Mouse (Mus musculus) heart, embryonic 16.5 days (tissue): Measurements from ENCODE around the gene Mta2. TPM values are rescaled to one million over a fixed set of nuclear protein-coding genes. Genes with fewer than 3 reads are reported as not detected.
"Not testable (repeated sequence)": the region's sequence is repeated elsewhere in the genome, so short reads cannot be mapped to it uniquely, and the experiment has no call there.

ENCODE experiments used
- ATAC-seq: fragments of 200-750 bp; cut with Nextera tagmentation; replicated peaks from 2 replicates; pipeline ENCODE4 v1.8.0; 2017; ENCODE audit warnings: moderate number of reproducible peaks; ENCODE audit not compliant: insufficient read depth, low FRiP score; ENCODE audit errors: extremely low read depth
- H3K27ac ChIP-seq: fragments of 300-500 bp; sonication (generic); 2 replicates; pipeline ENCODE4 v1.5.1; 2014; ENCODE audit warnings: mild to moderate bottlenecking, low read length, control low read depth, moderate library complexity
- H3K27me3 ChIP-seq: fragments of 300-500 bp; sonication (generic); 2 replicates; pipeline ENCODE4 v1.6.1; 2014; ENCODE audit warnings: low read length, mixed read lengths; ENCODE audit not compliant: control insufficient read depth, insufficient read depth
- H3K36me3 ChIP-seq: fragments of 300-500 bp; sonication (generic); 2 replicates; pipeline ENCODE4 v1.6.1; 2014; ENCODE audit not compliant: control insufficient read depth, insufficient read depth
- H3K4me1 ChIP-seq: fragments of 300-500 bp; sonication (generic); 2 replicates; pipeline ENCODE4 v1.6.1; 2014; ENCODE audit warnings: low read length, mixed read lengths; ENCODE audit not compliant: control insufficient read depth, insufficient read depth
- H3K4me2 ChIP-seq: fragments of 300-500 bp; sonication (generic); 2 replicates; pipeline ENCODE4 v1.6.1; 2014; ENCODE audit warnings: low read depth, mild to moderate bottlenecking, control low read depth, low read length
- H3K4me3 ChIP-seq: fragments of 300-500 bp; sonication (generic); 2 replicates; pipeline ENCODE4 v1.5.1; 2014; ENCODE audit warnings: mild to moderate bottlenecking, control low read depth, low read length
- H3K9ac ChIP-seq: fragments of 300-500 bp; sonication (generic); 2 replicates; pipeline ENCODE4 v1.6.1; 2014; ENCODE audit warnings: low read length, control low read depth
- H3K9me3 ChIP-seq: fragments of 300-500 bp; sonication (generic); replicated peaks from 2 replicates; pipeline ENCODE4 v1.6.1; 2016; ENCODE audit warnings: low read length; ENCODE audit not compliant: control insufficient read depth
- WGBS: fragments of 180-500 bp; shearing (Covaris S2); extraction: QIAGEN DNeasy Blood & Tissue Kit; methylation state at CpG from one replicate; pipeline ENCODE4 v1.1.7; 2014; 5-methylcytosine and 5-hydroxymethylcytosine counted together
- polyA plus RNA-seq: library from polyadenylated mRNA; unstranded; fragments of >200 nt; fragmentation: Nextera tagmentation; extraction: Ambion mirVana; gene quantifications from 2 replicates; pipeline ENCODE4 v1.2.1, GENCODE M21; 2015

The Mta2 gene
- polyA plus RNA-seq, 1 experiment from 2014 or later, result 96.0 TPM

DNA sequence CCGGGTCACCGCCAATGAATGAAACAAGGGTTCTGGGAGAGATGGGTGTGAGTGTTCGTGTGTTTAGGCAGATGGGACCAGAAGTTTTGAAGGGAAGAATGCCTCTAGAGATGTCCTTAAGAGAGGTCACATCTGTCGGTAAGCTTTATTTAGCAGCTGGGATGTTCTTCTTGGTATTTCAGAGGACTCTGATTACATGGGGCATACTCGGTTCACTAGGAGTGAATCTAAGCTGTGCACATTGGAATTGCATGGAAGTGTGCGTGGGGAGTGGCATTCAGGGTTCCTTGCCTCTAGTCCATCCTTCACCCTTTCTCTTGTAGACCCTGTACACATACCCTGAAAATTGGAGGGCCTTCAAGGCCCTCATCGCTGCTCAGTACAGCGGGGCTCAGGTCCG lies 26.2 kb downstream of the Mta2 start:
- H3K27ac ChIP-seq, result peak overlapping the region; percentile 83
- H3K4me3 ChIP-seq, result peak overlapping the region; percentile 68
- peaks cover 63% of the 10 kb centered on the region for H3K36me3 ChIP-seq
- ATAC-seq, result no peak
- no peaks in the 10 kb centered on the region for H3K9me3 ChIP-seq
- no peaks in the 10 kb centered on the region for H3K27me3 ChIP-seq
- peak overlapping the region; percentile 81 for H3K9ac ChIP-seq
- WGBS, result 0% methylated on average over 9 of the region's 9 CpGs
- H3K4me2 ChIP-seq, result peak overlapping the region; percentile 82
- peaks cover 21% of the 10 kb centered on the region for H3K4me1 ChIP-seq

DNA sequence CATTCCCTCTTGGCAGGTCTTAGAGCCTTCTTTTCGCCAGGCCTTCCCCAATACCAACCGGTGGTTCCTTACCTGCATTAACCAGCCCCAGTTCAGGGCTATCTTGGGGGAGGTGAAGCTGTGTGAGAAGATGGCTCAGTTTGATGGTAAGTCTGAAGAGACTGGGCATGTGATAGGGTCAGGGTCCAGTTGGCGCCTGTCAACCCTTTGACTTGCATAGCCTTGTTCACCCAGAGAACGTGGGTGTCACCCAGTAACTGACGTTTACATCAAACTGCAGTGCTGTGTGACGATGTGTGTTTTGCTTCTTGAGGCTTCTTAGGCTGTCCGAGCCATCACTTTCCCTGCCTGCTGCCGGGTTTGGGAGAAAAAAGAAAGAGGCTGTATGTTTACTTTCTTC lies 30.8 kb downstream of the Mta2 start:
- not testable (repeated sequence) for H3K4me2 ChIP-seq, H3K4me3 ChIP-seq, H3K9ac ChIP-seq, H3K9me3 ChIP-seq, ATAC-seq, H3K27me3 ChIP-seq, H3K27ac ChIP-seq
- Histone ChIP-seq H3K36me3 (peaks cover 77% of the 10 kb centered on the region), H3K4me1 (peaks cover 17% of the 10 kb centered on the region)
- 86% methylated on average over 8 of the region's 8 CpGs for WGBS

DNA sequence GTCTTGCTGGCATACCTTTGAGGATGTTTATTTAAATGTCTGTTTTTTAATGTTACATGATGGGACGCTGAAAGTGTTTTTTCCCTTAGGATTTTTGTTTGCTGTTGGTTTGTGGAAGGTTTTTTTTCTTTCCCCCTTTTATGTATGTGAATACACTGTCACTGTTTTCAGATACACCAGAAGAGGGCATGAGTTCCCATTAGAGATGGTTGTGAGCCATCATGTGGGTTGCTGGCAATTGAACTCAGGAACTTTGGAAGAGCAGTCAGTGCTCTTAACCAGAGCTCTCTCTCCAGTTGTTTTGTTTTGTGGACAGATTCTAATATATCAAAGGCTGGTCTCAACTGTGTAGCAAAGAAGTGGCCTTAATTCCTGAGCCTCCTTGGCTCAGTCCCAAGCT lies 33.0 kb downstream of the Mta2 start:
- H3K4me3 ChIP-seq, result no peak overlapping the region
- peaks cover 84% of the 10 kb centered on the region for H3K36me3 ChIP-seq
- H3K27ac ChIP-seq, result no peak overlapping the region
- WGBS, result 95% methylated on average over 1 of the region's 1 CpGs
- no peak overlapping the region for H3K9ac ChIP-seq
- no peaks in the 10 kb centered on the region for H3K27me3 ChIP-seq
- H3K4me2 ChIP-seq, result no peak overlapping the region
- peaks cover 7% of the 10 kb centered on the region for H3K4me1 ChIP-seq
- ATAC-seq, result no peak
- no peaks in the 10 kb centered on the region for H3K9me3 ChIP-seq

DNA sequence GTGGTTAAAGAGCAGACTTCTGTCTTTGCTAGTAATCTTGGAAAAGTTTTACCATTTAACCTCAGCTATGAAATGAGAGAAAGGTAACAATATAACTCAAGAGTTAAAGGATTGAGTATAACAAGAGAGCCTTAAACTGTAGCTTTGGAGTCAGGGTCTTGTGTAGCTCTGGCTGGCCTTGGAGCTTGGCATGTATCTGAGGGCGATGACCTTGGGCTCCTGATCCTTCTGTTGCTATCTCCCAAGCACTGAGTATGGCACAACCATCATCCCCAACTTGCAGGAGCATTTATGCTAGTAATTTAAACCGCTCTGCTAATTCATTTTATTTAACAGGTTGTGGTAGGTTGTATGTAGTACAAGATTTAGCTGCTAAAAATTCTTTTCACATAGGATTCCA lies 33.8 kb downstream of the Mta2 start:
- Histone ChIP-seq H3K27me3 (no peaks in the 10 kb centered on the region), H3K9ac (no peak overlapping the region), H3K4me3 (no peak overlapping the region), H3K9me3 (no peaks in the 10 kb centered on the region), H3K4me1 (peaks cover 7% of the 10 kb centered on the region), H3K27ac (no peak overlapping the region), H3K36me3 (peaks cover 76% of the 10 kb centered on the region), H3K4me2 (no peak overlapping the region)
- ATAC-seq, result no peak
- WGBS, result 91% methylated on average over 2 of the region's 2 CpGs

DNA sequence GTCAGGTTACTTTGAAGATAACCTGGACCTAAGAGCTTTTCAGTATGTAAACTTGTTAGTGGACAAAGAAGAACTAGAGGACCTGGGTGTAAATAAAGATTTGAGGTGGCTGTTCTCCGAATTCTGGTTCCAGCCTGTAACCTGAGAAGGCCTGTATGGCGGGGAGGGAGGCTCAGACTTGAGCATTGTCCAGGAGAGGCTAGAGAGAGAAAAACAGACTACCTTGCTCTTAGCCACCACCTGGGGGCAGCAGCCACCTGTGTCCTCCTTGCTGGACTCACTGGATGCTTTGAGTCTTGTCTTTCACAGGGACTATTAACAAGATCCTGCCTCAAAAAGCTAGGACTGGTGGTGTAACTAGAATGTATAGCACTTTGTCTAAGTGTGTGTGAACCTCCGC lies 34.9 kb downstream of the Mta2 start:
- peak; percentile 75 for ATAC-seq
- WGBS, result 39% methylated on average over 3 of the region's 3 CpGs
- Histone ChIP-seq H3K4me2 (no peak overlapping the region), H3K36me3 (peaks cover 65% of the 10 kb centered on the region), H3K27ac (peak overlapping the region; percentile 48), H3K9ac (peak overlapping the region; percentile 29; the same call in 1 of the 2 replicates), H3K4me3 (no peak overlapping the region), H3K27me3 (no peaks in the 10 kb centered on the region), H3K9me3 (no peaks in the 10 kb centered on the region), H3K4me1 (peaks cover 16% of the 10 kb centered on the region)

DNA sequence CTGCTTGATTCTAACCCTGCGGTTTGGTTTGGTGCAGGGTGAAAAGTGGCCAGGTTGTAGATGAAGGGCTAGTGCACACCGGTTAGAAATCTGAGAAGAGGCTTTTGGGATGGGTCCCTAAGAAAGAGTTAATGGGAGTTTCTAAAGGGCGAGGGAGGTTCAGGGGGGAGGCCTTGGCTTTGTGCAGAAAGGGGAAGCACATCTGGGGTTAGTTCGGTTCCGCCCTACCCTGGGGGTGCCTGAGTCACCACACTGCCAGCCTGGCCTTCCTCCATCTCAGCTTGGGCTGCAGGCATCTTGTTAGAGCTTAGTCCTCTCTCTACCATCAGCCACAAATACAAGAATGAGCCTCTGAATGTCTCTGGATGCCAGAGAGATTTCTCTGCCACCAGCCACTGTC lies 39.1 kb downstream of the Mta2 start:
- Histone ChIP-seq H3K27ac (peak overlapping the region; percentile 46; the same call in 1 of the 2 replicates), H3K9me3 (no peaks in the 10 kb centered on the region), H3K4me1 (peaks cover 54% of the 10 kb centered on the region), H3K4me3 (no peak overlapping the region), H3K9ac (no peak overlapping the region), H3K27me3 (no peaks in the 10 kb centered on the region), H3K36me3 (peaks cover 27% of the 10 kb centered on the region), H3K4me2 (no peak overlapping the region)
- 54% methylated on average over 5 of the region's 5 CpGs for WGBS
- no peak for ATAC-seq

DNA sequence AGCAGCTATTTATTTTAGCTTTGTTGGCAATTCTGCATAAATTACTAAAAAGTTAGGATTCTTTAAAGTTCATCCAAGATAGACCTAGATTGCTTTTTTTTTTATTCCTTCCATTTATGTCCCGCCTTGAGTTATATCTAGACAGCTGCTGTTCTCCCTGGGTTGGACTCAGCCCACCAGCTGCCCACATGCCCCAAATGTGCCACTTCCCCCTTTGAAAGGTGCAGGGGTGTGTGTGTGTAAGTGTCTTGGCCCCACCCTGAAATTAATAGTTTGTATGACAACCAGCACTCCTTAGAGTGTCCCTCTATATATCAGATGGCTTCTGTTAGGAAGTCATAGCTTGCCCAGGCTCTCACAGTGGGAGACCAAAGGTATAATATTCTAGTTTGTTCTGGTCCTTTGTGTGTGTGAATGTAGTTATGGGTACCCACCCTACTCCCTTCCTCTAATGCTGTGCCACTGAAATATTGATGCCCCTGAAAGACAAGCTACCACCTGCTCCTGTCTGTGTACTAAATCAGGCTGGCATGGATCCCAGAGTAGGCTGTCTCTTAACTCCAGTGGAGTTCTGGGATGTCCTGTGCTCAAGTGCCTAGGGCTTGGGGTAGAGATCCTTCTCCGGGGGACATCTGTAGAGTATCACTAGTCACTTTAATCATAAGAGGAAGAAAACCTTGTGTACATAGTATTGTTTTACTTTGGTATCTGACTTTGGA lies 39.9 kb downstream of the Mta2 start:
- H3K4me3 ChIP-seq, result no peak overlapping the region
- no peak overlapping the region for H3K4me2 ChIP-seq
- H3K9me3 ChIP-seq, result no peaks in the 10 kb centered on the region
- H3K27ac ChIP-seq, result peak overlapping the region; percentile 1
- 0 out of 2 replicates have a peak, but pooled peaks have one; percentile 18 for ATAC-seq
- peaks cover 55% of the 10 kb centered on the region for H3K4me1 ChIP-seq
- no peaks in the 10 kb centered on the region for H3K27me3 ChIP-seq
- WGBS, result 42% methylated on average over 2 of the region's 2 CpGs
- H3K36me3 ChIP-seq, result peaks cover 22% of the 10 kb centered on the region
- no peak overlapping the region for H3K9ac ChIP-seq

DNA sequence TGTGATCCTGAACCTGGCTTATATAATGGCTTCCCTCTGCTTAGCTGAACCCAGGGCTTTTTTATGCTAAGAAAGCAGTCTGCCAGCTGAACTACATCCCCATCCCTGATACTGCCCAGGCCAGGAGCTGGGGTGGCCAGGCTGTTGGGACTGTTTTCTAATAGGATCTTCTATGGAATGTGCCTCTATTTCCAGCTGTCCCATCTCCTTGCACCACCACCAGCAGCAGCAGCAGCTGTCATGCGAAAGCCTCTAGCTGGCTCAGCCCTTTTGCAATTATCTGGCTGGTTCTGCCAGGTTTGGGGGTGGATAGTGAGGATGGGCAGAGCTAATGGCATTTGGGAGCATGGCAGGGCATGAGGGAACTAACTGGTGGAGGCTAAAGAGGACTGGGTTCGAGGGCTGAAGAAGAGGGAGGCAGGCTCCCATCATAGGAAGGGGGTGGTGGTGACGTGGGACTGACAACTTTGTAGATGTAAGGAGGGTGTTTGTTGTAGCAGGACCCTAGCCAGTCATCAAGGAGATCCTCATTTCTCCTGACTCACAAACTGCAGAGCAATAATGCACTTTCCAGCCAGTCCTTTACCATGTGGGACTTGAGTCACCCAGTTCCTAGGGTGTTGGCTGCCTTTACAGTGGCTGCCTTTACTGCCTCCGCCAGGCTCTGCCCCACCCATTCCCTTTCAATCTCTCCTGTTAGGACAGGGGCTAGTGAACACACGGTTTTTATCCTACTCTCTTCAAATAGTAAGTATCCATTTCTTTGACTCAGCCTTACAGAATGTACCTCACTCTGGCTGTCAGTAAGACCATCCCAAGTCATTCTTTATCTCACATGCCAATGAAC lies 40.9 kb downstream of the Mta2 start:
- peaks cover 17% of the 10 kb centered on the region for H3K36me3 ChIP-seq
- H3K27ac ChIP-seq, result peak overlapping the region; percentile 64
- no peaks in the 10 kb centered on the region for H3K27me3 ChIP-seq
- peaks cover 59% of the 10 kb centered on the region for H3K4me1 ChIP-seq
- no peak overlapping the region; the same call in 1 of the 2 replicates for H3K9ac ChIP-seq
- H3K4me3 ChIP-seq, result no peak overlapping the region
- no peak overlapping the region for H3K4me2 ChIP-seq
- no peak for ATAC-seq
- 29% methylated on average over 5 of the region's 5 CpGs for WGBS
- H3K9me3 ChIP-seq, result no peaks in the 10 kb centered on the region

DNA sequence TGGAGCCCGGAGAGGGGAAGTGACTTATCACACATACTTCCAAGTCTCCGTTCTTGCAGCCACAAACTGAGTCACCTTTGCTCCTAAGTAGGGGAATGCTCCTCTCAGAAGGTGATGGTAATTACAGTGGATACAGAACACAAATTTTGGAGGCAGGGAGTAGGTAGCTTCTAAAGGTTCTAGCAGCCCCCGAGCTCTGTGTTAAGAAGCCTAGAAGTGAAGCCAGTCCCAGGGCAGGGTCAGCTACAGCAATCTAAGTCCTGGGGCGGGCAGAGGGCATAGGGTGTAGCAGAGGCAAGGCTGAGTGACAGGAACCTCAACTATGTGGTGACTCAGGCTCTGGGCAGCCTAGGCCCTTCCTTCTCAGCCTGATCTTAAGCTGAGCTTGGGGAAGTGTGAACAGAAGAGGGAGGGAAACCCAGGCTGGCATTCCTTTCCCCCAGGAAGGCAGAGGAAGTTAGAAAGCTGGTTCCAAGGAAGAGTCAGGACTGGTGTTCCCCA lies 41.5 kb downstream of the Mta2 start:
- 14% methylated on average over 4 of the region's 4 CpGs for WGBS
- no peaks in the 10 kb centered on the region for H3K9me3 ChIP-seq
- no peak overlapping the region for H3K4me2 ChIP-seq
- no peak overlapping the region for H3K4me3 ChIP-seq
- ATAC-seq, result 0 out of 2 replicates have a peak, but pooled peaks have one; percentile 10
- peaks cover 11% of the 10 kb centered on the region for H3K36me3 ChIP-seq
- H3K27ac ChIP-seq, result peak overlapping the region; percentile 64
- H3K27me3 ChIP-seq, result no peaks in the 10 kb centered on the region
- peak overlapping the region; percentile 56; the same call in 1 of the 2 replicates for H3K9ac ChIP-seq
- peaks cover 65% of the 10 kb centered on the region for H3K4me1 ChIP-seq
